Mouse (Mus musculus): ENCODE measurements around the gene Eif3l.

Eif3l gene

GRCm38 (mm10) chr15:79050160-79050845, 24.7 kb upstream of the Eif3l start:
- in situ Hi-C loops (cut with MboI, MseI), result no loop called here

- in situ Hi-C loops (cut with MboI, MseI), result no loop called here
Measured at GRCm38 (mm10) chr15:79050964-79051363, 24.0 kb upstream of the Eif3l start.

- in situ Hi-C loops (cut with MboI, MseI), result no loop called here
Measured at GRCm38 (mm10) chr15:79051461-79052360, 23.3 kb upstream of the Eif3l start.

- in situ Hi-C loops (cut with MboI, MseI), result no loop called here
Measured at GRCm38 (mm10) chr15:79052366-79052765, 22.6 kb upstream of the Eif3l start.

DNA sequence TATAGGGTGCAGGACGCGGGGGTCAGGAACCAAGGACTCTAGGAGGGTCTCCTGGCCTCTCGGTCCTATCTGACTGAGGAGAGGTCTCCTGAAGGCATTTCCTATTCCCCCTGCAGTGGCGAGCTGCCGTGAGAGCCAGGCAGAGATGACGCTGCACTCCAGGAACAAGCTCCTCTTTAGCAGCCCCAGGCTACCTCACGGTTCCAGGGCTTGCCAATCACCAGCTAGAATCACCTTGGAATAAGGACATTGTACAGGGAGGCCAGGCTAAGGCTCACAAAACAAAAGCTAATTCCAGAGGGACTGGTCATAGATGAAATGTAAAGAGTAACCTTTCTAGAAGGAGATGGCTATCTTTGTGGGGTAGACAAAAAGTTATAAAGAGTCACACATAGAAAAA, 18.4 kb upstream of the Eif3l start:
- in situ Hi-C loops (cut with MboI, MseI), result no loop called here

DNA sequence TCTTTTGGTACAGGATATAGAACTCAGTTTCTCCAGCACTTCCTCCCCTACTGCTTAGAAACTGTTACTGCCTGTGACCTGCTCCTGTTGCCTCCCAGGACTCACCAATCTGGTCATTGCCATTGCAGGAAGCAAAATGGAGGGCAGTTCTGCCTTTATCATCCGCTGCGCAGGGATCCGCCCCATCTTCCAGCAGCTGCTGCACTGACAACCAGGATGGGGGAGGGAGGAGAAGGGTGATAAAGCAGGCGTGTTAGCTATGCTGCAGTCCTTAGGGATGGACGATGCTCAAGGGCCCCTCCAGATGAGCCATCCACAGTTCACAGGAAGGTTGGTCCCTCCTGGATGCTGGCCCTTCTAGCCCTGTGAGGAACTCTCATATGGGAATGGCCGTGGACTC, 17.1 kb upstream of the Eif3l start:
- in situ Hi-C loops (cut with MboI, MseI), result no loop called here

DNA sequence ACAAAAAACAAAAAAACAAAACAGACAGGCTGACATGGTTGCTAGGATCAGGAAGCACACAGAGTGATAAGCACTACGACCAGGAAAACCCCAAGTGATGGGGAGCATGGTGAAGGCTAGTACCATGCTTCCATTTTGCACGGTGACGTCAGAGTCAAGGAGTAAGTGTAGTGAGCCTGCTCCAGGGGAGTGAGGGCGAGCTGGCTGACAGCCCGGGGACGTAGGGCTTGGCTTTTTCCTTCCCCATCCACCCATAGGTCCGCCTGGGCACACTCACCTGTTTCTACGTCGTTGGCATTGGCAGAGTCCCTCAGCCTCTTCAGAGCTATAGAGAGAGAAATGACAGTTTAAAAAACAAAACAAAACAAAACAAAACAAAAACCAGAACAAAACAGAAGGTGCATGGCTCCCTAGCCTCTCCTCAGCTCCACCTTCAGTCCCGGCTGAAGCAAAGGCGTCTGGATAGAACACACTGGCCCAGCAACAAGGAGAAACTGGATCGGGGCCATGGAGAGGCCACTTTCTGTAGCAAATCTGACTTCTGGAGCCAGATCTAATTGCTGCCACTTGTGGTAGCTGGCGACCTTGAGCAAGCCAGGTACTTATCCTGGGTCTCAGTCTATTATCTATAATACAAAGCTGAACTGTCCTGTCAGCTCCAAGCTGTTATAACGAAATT, 14.0 kb upstream of the Eif3l start:
- in situ Hi-C loops (cut with MboI, MseI), result no loop called here

- in situ Hi-C loops (cut with MboI, MseI), result no loop called here
Measured at GRCm38 (mm10) chr15:79062376-79063159, 12.4 kb upstream of the Eif3l start, which contains the start of gene Ankrd54. TSS of gene Ankrd54 (minus strand) at chr15:79062893.

- in situ Hi-C loops (cut with MboI, MseI), result no loop called here
Measured at GRCm38 (mm10) chr15:79063160-79063740, 11.7 kb upstream of the Eif3l start.

DNA sequence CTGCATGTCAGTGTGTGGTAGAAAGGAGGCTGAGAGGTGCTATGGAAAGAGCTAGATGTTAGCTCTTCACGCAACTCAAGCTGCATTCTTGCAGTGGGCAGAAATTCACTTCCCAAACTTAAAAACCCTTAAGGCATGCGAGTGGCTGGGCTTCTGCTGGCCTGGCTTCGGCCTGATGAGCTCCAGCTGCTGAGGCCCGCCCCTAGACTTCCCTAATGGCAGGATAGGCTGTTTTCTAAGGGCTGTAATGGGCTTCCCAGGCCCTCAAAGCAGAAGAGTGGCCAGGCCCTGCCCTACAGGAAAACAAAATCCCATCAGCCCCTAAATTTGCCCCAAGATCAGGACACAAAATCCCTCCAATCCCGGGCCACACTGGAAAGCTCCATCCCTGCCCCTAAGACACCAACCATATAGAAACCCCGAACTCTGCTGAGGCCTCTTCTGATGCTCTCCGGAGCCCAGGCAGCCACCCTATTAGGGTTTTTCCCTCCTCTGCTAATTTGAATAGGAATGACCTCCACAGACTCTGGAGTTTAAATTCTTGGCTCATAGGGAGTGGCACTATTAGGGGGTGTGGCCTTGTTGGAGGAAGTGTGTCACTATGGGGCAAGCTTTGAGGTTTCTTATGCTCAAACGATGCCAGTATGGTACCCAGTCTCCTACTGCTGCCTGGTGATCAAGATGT, 9.8 kb upstream of the Eif3l start:
- in situ Hi-C loops (cut with MboI, MseI), result no loop called here

- in situ Hi-C loops (cut with MboI, MseI), result no loop called here
Measured at GRCm38 (mm10) chr15:79066276-79066675, 8.7 kb upstream of the Eif3l start.

DNA sequence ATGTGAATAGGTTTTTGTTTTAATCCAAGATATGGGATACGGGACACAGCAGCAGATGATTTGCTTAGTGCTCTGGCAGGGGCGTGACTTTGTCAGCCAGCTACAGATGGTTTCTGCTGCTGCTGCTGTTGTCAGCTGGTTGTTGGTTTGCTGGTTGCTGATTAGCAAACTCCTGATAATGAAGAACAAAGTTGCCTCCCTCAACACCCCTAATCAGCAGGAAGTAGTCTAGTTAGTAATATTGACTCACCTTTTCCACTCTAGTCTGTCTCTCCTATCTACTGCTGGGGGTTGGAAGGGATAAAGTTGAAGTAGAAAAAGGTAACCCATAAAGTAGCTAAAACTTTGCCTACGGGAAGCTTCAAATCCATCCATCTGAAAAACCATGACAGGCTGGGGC, 7.3 kb upstream of the Eif3l start:
- in situ Hi-C loops (cut with MboI, MseI), result no loop called here

DNA sequence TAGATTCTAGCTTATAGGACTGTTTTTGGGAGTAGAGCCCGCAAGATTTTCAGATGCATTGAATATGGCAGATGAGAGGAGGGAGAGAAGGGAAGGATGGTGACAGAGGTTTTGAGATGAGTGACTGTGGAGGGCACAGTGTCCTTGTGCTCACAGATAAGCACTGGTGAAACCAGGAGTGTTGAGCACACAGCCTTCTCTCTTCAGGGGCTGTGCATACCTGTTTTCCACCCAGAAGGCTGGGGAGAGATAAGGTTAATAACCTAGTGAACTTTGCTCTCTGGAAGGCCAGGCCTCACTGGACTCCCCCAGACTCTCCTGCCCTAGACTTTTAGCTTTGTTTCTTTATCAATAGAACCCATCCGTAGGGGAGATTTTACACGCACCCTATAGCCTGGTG, 6.6 kb upstream of the Eif3l start:
- in situ Hi-C loops (cut with MboI, MseI), result no loop called here

DNA sequence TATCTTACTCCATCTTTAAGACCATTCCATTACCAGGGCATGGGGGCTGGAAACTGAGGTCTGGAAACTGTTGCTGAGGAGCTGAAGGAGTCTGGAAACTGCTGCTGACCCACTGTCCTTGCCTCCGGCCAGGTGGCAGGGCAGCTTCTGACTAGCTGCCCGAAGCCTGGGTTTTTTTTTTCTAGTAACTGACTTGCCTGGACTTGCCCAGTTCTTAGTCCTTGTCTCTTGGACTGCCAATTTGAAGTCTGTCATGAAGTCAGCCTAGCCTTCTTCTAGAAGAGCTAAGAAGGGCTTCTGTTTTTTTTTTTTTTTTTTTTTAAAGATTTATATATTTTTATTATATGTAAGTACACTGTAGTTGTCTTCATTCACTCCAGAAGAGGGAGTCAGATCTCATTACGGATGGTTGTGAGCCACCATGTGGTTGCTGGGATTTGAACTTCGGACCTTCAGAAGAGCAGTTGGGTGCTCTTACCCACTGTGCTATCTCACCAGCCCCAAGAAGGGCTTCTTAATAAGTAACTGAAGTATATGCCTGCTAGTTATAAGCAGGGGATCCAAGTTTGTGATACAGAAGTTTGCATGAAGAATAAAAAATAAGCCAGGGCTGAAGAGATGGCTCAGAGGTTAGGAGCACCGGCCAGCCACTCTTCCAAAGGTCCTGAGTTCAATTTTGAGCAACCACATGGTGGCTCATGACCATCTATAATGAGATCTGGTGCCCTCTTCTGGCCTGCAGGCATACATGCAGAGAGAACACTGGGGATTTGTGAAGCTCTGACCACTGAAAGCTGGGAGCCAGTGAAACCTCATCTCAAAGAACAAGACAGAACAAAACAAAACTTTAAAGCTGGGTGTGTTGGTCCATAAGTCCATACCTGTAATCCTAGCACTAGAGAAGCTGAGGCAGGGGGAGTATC, 3.6 kb upstream of the Eif3l start:
- in situ Hi-C loops (cut with MboI, MseI), result loop anchor here (5.0 kb wide), 1 partner anchor 34 kb away; no protein-coding TSS in a partner anchor

DNA sequence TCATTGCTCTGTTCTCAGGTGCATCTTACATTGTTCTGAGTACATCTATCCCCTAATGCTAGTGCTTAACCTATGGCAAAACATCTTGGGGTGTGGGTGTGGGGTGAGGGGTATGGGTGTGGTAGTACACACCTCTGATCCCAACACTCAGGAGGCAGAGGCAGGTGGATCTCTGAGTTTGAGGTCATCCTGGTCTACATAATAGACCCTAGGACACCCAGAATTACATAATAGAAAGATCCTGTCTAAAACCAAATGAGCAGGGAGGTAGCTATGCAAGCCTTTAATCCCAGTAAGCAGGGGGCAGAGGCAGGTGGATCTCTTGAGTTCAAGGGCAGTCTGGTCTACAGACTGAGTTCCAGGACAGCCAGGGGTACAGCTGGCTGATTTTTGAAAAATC, 1.2 kb upstream of the Eif3l start:
- in situ Hi-C loops (cut with MboI, MseI), result loop anchor here (5.0 kb wide), 1 partner anchor 36 kb away; no protein-coding TSS in a partner anchor

DNA sequence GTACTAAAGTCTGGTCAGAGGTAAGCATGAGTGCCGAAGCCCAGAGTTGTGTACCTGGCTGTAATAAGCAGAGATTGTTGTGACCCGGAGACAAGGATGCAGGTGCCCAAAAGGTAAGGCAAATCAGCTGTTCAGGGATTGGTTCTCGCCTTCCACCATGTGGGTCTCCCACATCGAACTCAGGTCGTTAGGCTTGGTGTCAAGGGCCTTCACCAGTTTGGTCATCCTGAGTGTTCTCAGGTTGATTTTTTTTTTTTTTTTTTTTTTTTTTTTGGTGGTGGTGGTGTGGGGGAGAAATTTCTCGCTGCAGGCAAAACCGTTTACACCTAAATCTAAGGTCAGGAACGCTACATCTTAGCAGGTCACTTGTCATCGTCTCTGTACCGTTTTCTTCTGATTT, 533 bp upstream of the Eif3l start:
- in situ Hi-C loops (cut with MboI, MseI), result loop anchor here (5.0 kb wide), 1 partner anchor 37 kb away; no protein-coding TSS in a partner anchor

- in situ Hi-C loops (cut with MboI, MseI), result no loop called here
Measured at GRCm38 (mm10) chr15:79075658-79076365, 833 bp downstream of the Eif3l start.

- in situ Hi-C loops (cut with MboI, MseI), result no loop called here
Measured at GRCm38 (mm10) chr15:79079567-79079966, 4.6 kb downstream of the Eif3l start.

DNA sequence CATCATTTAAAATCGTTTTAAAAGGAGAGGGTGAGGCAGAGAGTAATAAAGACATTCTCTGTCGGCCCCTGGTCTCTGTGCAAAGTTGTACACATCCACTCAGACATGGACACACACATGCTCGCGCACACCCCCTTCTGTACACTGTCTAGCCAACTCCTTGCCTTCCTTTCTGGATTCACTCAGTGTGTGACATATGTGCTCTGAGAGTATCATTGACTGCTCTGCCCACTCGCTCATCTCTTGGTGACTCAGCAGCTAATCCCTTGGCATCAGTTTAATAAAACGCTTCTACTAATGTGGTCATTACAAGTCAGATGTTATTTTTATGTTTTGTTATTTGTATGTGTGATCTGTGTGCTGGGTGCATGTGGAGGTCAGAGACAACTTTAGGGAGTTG, 17.3 kb downstream of the Eif3l start:
- in situ Hi-C loops (cut with MboI, MseI), result no loop called here
